Mouse (Mus musculus) ES-E14 (cell line): ENCODE measurements around the gene Wfdc5.

ENCODE experiments used
- CHD2 ChIP-seq: IDR thresholded peaks from 2 replicates; pipeline ENCODE4 v1.6.1; 2014; ENCODE audit warnings: mild to moderate bottlenecking, low read depth, low read length, inconsistent platforms
- HCFC1 ChIP-seq: IDR thresholded peaks from 2 replicates; pipeline ENCODE4 v1.6.1; 2012; ENCODE audit warnings: low read length, inconsistent platforms, borderline replicate concordance; ENCODE audit not compliant: insufficient read depth
- MAFK ChIP-seq: IDR thresholded peaks from 2 replicates; pipeline ENCODE4 v1.6.1; 2014; ENCODE audit warnings: mild to moderate bottlenecking, low read depth, low read length, inconsistent platforms; ENCODE audit not compliant: insufficient read depth
- ZNF384 ChIP-seq: IDR thresholded peaks from 2 replicates; pipeline ENCODE4 v1.6.1; 2012; ENCODE audit warnings: low read depth, low read length, inconsistent platforms

GRCm38 (mm10) chr2:164175850-164176249, 6.7 kb downstream of the Wfdc5 start:
- TF ChIP-seq MAFK, result no peak
- no peak for TF ChIP-seq HCFC1
- TF ChIP-seq ZNF384, result no peak
- TF ChIP-seq CHD2, result no peak
